Mouse (Mus musculus): ENCODE data around the gene Pex11b.
"Not testable (repeated sequence)": the region's sequence is repeated elsewhere in the genome, so short reads cannot be mapped to it uniquely, and the experiment has no call there.

Pex11b gene

DNA sequence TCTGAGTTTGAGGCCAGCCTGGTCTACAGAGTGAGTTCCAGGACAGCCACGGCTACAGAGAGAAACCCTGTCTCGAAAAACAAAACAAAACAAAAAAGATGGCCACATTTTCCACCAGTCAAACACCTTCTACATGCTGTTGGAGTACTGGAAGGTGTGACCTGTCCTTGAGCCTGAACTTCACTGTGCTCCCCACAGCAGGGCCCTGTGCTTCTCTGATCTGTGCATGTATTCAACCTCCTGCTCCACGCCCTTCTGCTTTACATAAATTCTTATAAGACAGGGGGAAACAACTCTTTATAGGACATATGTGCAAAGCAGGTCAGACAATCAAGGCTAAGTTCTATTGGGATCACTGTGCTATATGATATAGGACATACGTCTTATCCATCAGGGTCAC lies 12.0 kb upstream of the Pex11b start:
- DNase-seq (ENCODE audit: low read depth) = no peak

DNA sequence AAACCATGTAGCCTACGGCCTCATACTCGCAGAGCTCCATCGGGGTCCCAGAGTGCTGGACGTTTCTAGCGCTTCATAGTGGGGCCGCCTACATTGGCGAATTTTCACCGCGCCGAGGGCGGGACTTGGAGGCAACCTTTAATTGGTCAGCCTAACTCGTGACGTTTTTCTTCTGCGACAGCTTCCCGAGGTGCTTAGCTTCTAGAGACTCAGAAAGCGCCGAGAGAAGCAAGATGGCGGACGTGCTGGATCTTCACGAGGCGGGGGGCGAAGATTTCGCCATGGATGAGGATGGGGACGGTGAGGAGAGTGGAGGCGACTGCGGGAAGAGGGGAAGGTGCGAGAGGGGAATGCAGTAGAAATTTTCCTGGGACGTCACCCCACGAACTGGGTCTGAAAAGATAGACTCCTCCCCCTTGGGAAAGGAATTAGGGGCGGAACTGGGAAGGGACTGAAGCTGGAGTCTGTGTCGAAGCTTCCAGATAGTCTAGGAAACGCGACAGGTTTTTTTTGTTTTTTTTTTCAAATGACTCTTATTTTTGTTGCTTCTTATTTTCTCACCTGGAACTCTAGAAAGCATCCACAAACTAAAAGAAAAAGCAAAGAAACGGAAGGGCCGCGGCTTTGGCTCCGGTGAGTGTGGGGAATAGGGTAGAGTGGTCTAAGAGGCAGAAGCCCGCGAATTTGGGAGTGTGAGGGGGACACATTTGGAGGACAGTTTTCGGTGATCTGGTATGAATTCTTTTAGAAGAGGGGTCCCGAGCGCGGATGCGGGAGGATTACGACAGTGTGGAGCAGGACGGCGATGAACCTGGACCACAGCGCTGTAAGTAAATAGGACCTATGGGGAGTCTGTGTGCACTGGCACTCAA lies 5.2 kb upstream of the Pex11b start, which contains the start of gene Rbm8a:
Rbm8a (plus strand) TSS at position 205 of the 872 bp plus-strand sequence.
- DNase-seq (ENCODE audit: low read depth) = peak; percentile 99

DNA sequence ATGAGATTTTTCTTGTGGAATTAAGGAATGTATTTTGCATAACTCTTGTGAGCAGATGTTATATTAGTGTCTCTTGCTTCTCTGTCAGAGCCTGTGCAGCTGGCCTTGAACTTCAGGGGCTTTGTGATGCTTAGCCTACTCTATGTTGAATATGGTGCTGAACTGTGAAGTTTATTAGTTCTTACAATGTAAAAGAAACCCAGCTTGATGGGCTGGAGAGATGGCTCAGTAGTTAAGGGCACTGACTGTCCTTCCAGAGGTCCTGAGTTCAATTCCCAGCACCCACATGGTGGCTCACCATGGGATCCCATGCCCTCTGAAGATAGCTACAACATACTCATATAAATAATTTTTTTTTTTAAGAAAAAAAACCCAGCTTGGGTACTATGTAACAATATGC lies 3.1 kb upstream of the Pex11b start:
- no peak for DNase-seq (ENCODE audit: low read depth)

DNA sequence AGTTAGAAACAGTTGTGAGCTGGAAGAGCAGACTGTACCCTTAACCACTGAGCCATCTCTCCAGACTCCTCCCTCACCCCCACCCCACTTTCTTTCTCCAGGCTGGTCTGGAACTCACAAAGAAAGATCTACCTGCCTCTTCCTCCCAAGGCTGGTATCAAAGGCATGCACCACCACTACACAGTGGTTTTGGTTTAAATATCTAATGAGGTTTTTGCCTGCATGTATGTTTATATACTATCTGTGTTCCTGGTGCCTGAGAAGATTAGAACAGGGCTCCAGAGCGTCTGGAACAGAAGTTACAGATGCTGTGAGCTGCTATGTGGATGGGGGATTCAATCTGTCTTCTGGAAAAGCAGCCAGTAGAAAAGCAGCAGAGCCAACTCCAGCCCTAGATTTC lies 1.2 kb upstream of the Pex11b start:
- no peak for DNase-seq (ENCODE audit: low read depth)

DNA sequence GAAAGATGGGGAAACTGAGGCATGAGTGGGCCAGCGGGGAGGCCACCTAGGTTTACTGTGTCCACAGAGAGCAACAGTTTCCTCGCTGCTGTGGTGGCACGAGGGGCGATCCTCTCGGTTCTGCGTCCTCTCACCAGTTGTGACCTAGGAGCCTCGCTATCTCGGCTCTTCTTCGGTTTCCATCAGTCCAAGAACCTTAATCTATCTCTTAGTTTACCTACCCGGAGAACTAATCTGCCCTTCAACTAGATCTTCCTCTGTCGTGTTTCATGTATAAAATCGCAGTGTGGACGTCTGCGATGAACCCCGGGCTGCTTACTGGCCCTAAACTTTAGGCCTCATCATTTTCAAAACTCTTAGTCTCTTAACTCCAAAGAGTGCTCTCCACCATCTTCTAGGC lies 730 bp downstream of the Pex11b start:
- no peak for DNase-seq (ENCODE audit: low read depth)

DNA sequence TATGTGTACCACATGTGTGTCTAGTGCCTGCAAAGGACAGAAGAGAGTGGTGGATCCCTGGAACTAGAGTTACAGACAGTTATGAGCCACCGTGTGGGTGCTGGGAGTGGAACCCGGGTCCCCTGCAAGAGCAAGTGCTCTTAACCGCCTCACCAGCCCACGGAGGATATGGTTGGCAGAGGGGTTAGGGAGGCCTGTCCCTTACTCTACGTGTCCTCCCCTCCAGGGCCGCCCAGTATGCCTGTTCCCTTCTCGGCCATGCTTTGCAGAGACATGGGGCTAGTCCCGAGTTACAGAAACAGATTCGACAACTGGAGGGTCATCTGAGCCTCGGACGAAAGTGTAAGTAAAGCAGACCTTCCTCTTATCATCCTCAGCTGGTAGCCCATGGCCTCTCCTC lies 1.3 kb downstream of the Pex11b start:
- DNase-seq (ENCODE audit: low read depth) = no peak

DNA sequence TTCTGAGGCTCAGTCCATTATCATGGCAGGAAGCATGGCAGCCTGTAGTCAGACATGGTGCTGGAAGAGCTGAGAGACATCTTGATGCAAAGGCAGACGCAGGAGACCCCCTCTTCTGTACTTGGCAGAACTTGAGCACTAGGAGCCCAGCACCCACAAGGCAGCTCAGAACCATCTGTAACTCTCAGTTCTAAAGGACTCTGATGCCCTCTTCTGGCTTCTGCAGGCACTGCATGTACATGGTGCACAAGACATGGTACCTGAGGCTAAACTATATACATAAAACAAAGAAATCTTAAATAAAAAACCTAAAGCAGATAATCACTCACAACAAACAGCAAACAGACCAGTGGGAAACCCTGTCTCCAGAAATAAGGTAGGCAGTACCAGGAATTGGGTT lies 4.0 kb downstream of the Pex11b start:
- DNase-seq (ENCODE audit: low read depth) = peak; percentile 79

DNA sequence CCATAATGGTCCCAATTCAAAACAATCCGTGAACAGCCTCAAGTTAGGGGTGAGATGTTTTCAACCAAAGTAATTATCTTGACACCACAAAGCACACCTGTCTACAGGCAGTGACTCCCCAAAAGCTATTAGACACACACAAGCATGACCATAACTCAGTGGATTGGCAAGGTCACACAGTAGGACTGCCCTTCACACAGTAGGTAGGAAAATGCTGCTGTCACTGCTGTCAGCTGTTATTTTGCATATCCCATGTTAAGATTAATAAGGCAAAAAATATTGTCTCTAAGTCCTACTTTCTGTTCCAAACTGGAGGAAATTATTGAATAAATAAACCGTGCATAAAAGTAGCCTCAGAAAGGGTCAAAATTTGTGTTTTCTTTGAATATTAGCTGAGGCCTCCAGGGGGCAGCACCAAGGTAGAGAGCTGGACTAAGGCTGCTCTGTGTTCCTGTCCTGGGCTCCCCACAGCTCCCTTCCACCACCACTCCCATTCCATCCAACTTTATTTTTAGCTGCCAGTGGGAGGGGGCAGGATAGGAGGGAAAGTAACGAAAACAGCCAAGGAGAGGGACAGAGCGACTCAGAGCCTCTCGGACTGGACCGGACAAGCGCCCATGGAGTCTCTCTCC lies 10.0 kb downstream of the Pex11b start, which contains the start of gene Itga10:
Itga10 (plus strand) TSS at position 567 of the 632 bp plus-strand sequence.
- peak; percentile 81 for DNase-seq (ENCODE audit: low read depth)

GRCm38 (mm10) chr3:96647365-96647764 lies 12.2 kb downstream of the Pex11b start:
- DNase-seq (ENCODE audit: low read depth) = no peak

DNA sequence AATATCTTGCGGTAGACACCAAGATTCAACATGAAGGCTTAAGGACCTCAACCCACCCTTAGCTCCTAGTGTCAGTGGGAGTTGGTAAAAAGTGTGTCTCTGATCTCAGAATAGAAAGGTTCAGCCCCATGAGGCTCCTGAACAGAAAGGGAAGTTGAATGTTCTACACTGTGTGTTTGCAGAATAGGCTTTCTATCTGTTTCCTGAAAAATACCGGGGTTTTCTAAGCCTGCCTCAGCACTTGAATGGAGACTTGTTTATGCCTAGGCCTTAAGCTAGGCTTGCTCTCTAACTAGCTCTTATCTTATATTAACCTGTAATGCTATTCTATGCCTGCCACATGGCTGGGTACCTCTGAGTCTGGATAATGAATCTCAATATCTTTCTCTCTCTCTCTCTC lies 25.7 kb downstream of the Pex11b start:
- no peak for DNase-seq (ENCODE audit: low read depth)

- peak; percentile 58 for DNase-seq (ENCODE audit: low read depth)
These were observed 27.6 kb downstream of the Pex11b start for GRCm38 (mm10) chr3:96662731-96663316.

DNA sequence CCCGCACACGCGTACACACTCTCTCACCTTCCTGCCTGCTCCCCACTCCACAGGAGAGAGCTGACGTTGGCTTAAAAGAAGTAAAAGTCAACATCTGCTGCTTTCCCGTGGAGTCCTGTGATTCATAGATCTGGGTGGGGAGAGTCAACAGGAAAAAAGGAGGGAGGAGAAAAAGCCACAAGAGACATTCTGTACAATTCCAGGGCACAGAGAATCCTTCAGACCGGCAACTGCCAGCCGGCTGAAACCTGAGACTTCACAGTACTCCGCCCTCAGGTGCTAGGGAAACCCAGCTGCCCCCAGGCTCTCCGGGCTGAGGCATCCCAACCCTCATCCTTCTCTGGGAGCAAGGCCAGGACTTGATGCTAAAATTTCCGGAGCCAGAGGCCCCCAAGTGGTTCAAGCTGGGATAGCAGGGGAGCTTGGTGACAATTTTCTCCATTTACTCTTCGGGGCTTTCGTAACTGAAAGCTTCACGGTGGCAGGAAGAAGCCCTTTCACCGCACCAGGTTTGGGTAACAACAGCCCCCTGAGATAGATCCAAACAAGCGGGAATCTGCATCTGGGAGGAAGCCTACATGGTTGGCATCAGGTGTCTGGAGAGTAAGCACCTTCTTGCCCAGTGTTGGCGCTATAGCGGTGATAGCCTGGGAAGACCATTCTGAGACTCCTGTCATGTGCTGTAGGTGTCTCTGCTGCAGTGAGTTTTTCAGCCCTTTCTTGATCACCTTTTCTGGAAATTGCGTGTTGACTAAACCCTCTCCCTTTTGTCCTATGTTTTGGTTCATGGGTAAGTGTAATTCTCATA lies 28.5 kb downstream of the Pex11b start:
- DNase-seq (ENCODE audit: low read depth) = peak; percentile 95

- DNase-seq (ENCODE audit: low read depth) = not testable (repeated sequence)
These were observed 30.7 kb downstream of the Pex11b start for GRCm38 (mm10) chr3:96665732-96666363.

DNA sequence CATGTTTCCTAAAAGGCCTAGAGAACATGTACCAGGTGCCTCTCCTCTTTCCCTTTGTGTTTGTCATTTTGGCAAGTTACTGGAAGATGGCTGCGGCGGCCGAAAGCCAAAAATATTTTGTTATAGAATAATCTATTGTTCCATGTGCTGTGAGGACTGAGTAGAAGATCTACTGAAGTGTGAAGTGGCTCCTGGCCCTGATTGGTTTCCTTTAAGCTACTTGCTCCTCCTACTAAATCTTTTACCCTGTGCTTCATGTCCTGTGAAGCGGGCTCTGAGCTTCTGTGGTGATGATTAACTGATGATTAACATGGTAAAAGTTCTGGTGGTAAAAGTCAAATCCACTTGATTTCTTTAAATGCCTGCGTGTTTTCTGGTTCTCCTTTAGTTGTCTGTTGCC lies 31.7 kb downstream of the Pex11b start:
- DNase-seq (ENCODE audit: low read depth) = no peak

DNA sequence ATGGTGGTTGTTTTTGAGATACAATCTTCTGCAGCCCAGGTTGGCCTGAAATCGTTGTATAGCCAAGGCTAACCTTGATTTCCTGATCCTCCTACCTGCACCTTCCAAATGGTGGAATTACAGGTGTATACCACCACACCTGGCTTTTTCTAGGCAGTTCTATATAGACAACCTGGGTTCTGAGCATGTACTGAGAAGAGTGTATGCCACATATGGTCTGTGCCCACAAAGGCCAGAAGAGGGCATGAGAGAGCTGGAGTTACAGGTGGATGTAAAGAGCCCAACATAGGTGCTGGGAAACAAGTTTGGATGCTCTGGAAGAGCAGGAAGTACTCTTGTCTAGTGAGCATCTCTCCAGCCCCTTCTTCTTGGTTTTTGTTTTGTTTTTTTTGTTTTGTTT lies 32.1 kb downstream of the Pex11b start:
- DNase-seq (ENCODE audit: low read depth) = peak; percentile 66

- DNase-seq (ENCODE audit: low read depth) = peak; percentile 38
These were observed 33.4 kb downstream of the Pex11b start for GRCm38 (mm10) chr3:96668424-96669067.

- DNase-seq (ENCODE audit: low read depth) = peak; percentile 40
These were observed 34.7 kb downstream of the Pex11b start, which contains the start of gene Ankrd35 for GRCm38 (mm10) chr3:96669727-96670468. TSS of gene Ankrd35 (plus strand) at chr3:96670131.

DNA sequence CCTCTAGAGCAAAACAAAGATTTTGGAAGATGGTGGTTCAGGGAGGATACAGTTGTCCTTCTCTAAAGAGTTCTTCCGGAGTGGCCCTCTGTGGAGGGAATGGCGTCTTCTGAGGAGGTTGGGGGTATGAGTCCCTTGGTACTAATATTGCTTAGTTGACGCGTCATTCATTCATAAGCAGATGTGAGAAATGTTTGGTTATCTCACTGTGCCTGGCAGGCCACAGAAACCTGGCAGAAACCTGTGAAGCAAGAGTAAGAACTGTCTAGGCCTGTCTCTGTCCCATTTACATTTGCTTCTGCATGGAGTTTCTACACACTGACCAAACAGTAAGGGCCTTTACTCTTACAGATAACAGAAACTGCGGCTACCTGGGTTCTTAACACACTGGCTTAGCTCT lies 36.3 kb downstream of the Pex11b start:
- DNase-seq (ENCODE audit: low read depth) = no peak

DNA sequence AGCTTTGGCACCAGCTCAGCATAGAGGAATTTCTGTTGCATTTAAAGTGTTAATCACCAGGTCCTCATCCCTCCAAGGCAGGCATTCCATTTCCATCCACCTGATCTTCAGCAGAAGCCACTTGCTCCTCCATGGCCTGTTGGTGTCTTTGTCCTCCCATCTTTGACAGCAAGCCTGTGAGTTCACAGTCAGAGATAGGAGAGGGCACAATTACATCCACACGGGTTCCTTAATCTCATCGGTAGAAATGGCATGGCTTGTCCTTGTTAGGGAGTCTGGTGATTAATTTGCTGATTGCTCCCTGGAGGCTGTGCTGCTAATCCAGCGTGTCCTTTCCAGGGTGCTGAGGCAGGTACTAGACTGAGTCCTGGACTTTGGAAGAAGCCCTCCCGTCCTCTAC lies 38.3 kb downstream of the Pex11b start:
- DNase-seq (ENCODE audit: low read depth) = no peak

DNA sequence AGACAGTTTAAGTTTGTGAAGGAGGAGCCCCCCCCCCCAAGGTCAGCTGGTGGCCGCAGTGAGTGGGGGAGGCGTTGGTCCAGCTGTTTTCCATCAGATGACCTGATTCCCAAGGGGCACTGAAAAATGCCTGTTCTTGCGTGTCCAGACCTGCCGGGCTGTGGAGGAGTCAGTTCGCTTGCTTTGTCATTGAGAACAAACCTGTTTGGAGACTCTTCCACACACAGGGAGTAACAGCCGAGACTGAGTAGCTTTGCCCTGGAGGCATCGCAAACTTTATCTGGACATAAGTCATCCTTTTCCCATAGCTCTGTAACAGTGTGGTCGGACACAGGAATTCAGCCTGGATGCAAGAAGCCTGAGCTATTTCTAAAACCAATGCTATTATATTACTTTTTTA lies 39.3 kb downstream of the Pex11b start:
- peak; percentile 72 for DNase-seq (ENCODE audit: low read depth)
